Comparison of ENCODE assay signal across 8 mouse cellular contexts in the genomic region with DNA sequence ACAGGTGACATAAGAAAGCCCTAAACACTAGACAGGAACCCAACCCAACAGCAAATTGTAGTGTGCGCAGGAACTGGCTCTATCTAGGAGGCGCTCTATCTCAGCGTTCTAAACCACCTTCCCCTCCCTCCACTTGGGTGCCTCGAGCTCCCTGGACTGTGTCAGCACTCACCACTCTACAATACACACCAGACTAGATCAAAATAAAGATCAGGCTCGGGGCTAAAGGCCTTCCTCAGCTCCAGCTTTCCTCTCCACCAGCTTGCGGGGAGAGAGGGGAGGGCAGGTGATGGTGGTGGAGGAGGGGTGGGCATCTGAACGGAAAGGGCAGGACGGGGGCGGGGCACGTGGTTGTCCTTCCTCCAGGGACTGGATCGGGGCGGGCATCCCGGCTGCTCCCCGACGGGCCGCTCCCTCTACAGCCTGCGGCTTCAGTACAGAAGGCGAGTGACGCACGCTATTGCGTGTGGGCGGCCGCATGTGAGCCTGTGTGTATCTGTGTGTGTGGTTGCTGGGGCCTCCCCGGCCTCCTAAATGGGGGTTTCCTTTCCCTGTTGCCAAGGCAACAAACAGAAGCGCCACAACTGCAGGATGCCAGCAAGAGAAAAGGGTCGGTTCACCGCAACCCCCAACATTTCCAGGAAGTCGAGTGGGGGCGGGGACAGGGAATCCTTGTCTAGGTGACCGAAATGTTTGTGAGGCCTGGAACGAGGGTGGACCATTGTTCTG. TPM values are rescaled to one million over a fixed set of nuclear protein-coding genes. Genes with fewer than 3 reads are reported as not detected.
DNase-seq lines count a peak whose midpoint lies in the region; ATAC-seq lines count a peak whose summit lies in the region.

Gene Lmna (minus strand): TSS at position 265 of the 729 bp plus-strand sequence.

- H3K4me3 ChIP-seq in forebrain, embryonic 15.5 days = peak within 1 kb of the TSS; percentile 43
- H3K4me3 ChIP-seq in liver, embryonic 16.5 days (ENCODE audit: low read depth, low read length) = peak within 1 kb of the TSS; percentile 54
- H3K4me3 ChIP-seq in neural tube, embryonic 12.5 days = peak within 1 kb of the TSS; percentile 28

- intact Hi-C loops in heart, postnatal 14 days (cut with DNase I) = no loop called here

- H3K27me3 ChIP-seq in forebrain, embryonic 15.5 days = no peaks in the 10 kb centered on the region
- H3K27me3 ChIP-seq in liver, embryonic 16.5 days (ENCODE audit: control insufficient read depth, insufficient read depth, low read depth, low read length) = 0 out of 2 replicates have a peak, but pooled peaks cover 4% of the 10 kb centered on the region
- H3K27me3 ChIP-seq in neural tube, embryonic 12.5 days (replicated peaks) = peaks cover 6% of the 10 kb centered on the region; the same call in 1 of the 2 replicates

- WGBS in forebrain, embryonic 15.5 days = under 1% methylated on average over 31 of the region's 31 CpGs
- WGBS in large intestine, adult 2 months = 2% methylated on average over 31 of the region's 31 CpGs
- WGBS in liver, embryonic 16.5 days (ENCODE audit: insufficient replicate concordance) = under 1% methylated on average over 31 of the region's 31 CpGs
- WGBS in neural tube, embryonic 12.5 days = 1% methylated on average over 31 of the region's 31 CpGs

- no peaks in the 10 kb centered on the region for H3K9me3 ChIP-seq in forebrain, embryonic 15.5 days
- no peaks in the 10 kb centered on the region for H3K9me3 ChIP-seq in liver, embryonic 16.5 days (replicated peaks; ENCODE audit: control insufficient read depth, low read length)
- no peaks in the 10 kb centered on the region for H3K9me3 ChIP-seq in neural tube, embryonic 12.5 days

- H3K4me1 ChIP-seq in forebrain, embryonic 15.5 days = peaks cover 35% of the 10 kb centered on the region
- H3K4me1 ChIP-seq in liver, embryonic 16.5 days (ENCODE audit: control insufficient read depth, low read depth, low read length) = peaks cover 37% of the 10 kb centered on the region
- peaks cover 29% of the 10 kb centered on the region for H3K4me1 ChIP-seq in neural tube, embryonic 12.5 days

- peak within 1 kb of the TSS; percentile 58 for H3K4me2 ChIP-seq in forebrain, embryonic 15.5 days (replicated peaks)
- H3K4me2 ChIP-seq in liver, embryonic 16.5 days (ENCODE audit: low read depth, low read length) = peak within 1 kb of the TSS; percentile 65
- peak within 1 kb of the TSS; percentile 57 for H3K4me2 ChIP-seq in neural tube, embryonic 12.5 days (replicated peaks)

- peak; percentile 97 for DNase-seq in ES-CJ7 (ENCODE audit: low read depth, low spot score)
- DNase-seq in cerebellum, adult 11-12 months = peak; percentile 95
- DNase-seq in heart, postnatal 14 days = peak; percentile 92 to 93
- no peak for DNase-seq in large intestine, adult 2 months (ENCODE audit: low read depth, low spot score)
- DNase-seq in telencephalon, adult 2 months (ENCODE audit: low read depth, low spot score) = peak; percentile 90

- peak; percentile 98 for ATAC-seq in forebrain, embryonic 15.5 days (replicated peaks)
- peak; percentile 95 for ATAC-seq in liver, embryonic 16.5 days (ENCODE audit: low read depth)
- peak; percentile 98 for ATAC-seq in neural tube, embryonic 12.5 days (ENCODE audit: low FRiP score, low read depth)

- H3K9ac ChIP-seq in forebrain, embryonic 15.5 days (replicated peaks) = peak within 1 kb of the TSS; percentile 37
- H3K9ac ChIP-seq in liver, embryonic 16.5 days (ENCODE audit: low read depth, low read length) = peak within 1 kb of the TSS; percentile 34
- H3K9ac ChIP-seq in neural tube, embryonic 12.5 days = peak within 1 kb of the TSS; percentile 41

- H3K27ac ChIP-seq in forebrain, embryonic 15.5 days (replicated peaks) = peak within 1 kb of the TSS; percentile 86
- peak within 1 kb of the TSS; percentile 76 for H3K27ac ChIP-seq in liver, embryonic 16.5 days (ENCODE audit: low read length)
- peak within 1 kb of the TSS; percentile 42 for H3K27ac ChIP-seq in neural tube, embryonic 12.5 days

- no peaks in the 10 kb centered on the region for H3K36me3 ChIP-seq in forebrain, embryonic 15.5 days
- no peaks in the 10 kb centered on the region for H3K36me3 ChIP-seq in liver, embryonic 16.5 days (ENCODE audit: control insufficient read depth, insufficient read depth)
- no peaks in the 10 kb centered on the region for H3K36me3 ChIP-seq in neural tube, embryonic 12.5 days

RNA-seq across cellular contexts. Expression of gene Lmna, which starts in this region (rescaled TPM):
- 23.4 and 27.5 TPM in 2 replicates for polyA plus RNA-seq in forebrain, embryonic 15.5 days (2015; fragmentation: Nextera tagmentation; extraction: Ambion mirVana)
- total RNA-seq in heart, postnatal 14 days (2021) = 100 to 1,000 TPM; 128 TPM
- polyA plus RNA-seq in large intestine, adult 2 months (2012; rRNA removed) = 90.6 and 165 TPM in 2 replicates
- polyA plus RNA-seq in liver, embryonic 16.5 days (2015; fragmentation: Nextera tagmentation; extraction: Ambion mirVana) = 123 and 131 TPM in 2 replicates
- polyA plus RNA-seq in neural tube, embryonic 12.5 days (2016; fragmentation: Nextera tagmentation; extraction: Ambion mirVana) = 27.6 and 27.9 TPM in 2 replicates
